Mouse (Mus musculus): ENCODE data around the gene Nfkbie. TPM values are rescaled to one million over a fixed set of nuclear protein-coding genes. Genes with fewer than 3 reads are reported as not detected.

Nfkbie gene
- polyA plus RNA-seq, 1 experiment from 2014 or later = 5.1 TPM

DNA sequence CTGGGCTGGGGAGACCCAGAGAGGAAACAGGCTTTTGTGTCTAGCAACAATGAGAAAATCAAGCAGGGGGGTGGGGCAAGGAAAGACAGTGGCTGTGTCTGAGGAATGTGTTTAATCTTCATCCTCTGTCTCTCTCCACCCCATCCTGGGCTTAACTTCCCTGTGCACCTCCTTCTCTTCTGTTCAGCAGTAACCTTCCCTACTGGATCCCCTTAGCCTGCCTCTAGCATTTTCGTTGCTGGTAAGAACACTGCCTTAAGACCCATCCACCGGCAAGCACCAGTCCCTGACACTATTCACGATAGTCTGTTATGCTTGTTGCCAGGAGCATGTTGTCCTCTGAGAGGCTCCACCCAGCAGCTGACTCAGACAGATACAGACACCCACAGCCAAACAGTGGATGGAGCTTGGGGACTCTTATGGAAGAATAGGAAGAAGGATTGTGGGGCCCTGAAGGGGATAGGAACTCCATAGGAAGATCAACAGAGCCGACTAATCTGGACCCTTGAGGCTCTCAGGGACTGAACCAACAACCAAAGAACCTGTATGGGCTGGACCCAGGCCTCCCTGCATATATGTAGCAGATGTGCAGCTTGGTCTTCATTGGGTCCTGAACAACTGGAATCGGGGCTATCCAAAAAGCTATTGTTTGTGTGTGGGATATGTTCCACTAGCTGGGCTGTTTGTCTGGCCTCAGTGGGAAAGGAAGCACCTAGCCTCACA, 54.8 kb downstream of the Nfkbie start:
- 45% methylated on average over 5 of the region's 5 CpGs for WGBS

DNA sequence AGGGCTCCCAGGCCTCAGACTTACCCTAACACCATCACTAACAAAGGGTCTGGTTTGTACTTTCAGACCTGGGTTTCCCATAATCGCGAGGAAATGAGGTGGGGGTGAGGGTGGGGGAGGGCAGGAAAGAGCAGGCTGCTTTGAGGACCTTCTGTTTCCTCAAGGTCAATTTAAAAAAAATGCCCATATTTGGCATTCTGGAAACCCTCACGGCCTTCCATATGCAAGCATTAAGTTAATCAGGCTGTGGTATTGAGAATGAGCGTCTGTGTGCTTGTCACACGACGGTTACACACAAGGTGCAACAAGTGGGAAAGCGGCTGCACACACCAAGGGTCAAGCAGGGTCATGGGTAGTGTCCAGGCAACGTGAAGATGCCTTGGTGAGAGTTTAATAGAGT, 56.5 kb downstream of the Nfkbie start:
- DNase-seq (ENCODE audit: low spot score) = no peak
- TF ChIP-seq CTCF (IDR thresholded peaks at IDR 0.05; ENCODE audit: low read depth) = no peak
- Histone ChIP-seq H3K9ac (ENCODE audit: low read depth, low read length) (no peak overlapping the region), H3K9me3 (replicated peaks; ENCODE audit: low read length) (no peaks in the 10 kb centered on the region), H3K27ac (no peak overlapping the region), H3K4me1 (replicated peaks; ENCODE audit: insufficient read depth, low read length) (no peaks in the 10 kb centered on the region; the same call in 1 of the 2 replicates), H3K36me3 (ENCODE audit: insufficient read depth, low read length) (no peaks in the 10 kb centered on the region), H3K4me2 (ENCODE audit: low read length) (no peak overlapping the region), H3K4me3 (replicated peaks; ENCODE audit: low read depth, low read length) (no peak overlapping the region), H3K27me3 (ENCODE audit: insufficient read depth, low read length) (no peaks in the 10 kb centered on the region)
- no peak for ATAC-seq (replicated peaks; ENCODE audit: low FRiP score, low read depth)
- 69% methylated on average over 8 of the region's 8 CpGs for WGBS

More for the DNA sequence above, 54.8 kb downstream of the Nfkbie start:
- Histone ChIP-seq H3K36me3 (ENCODE audit: insufficient read depth, low read length) (no peaks in the 10 kb centered on the region), H3K27ac (peak overlapping the region; percentile 39; the same call in 1 of the 2 replicates), H3K27me3 (ENCODE audit: insufficient read depth, low read length) (no peaks in the 10 kb centered on the region), H3K4me2 (ENCODE audit: low read length) (no peak overlapping the region), H3K4me1 (replicated peaks; ENCODE audit: insufficient read depth, low read length) (no peaks in the 10 kb centered on the region; the same call in 1 of the 2 replicates), H3K9ac (ENCODE audit: low read depth, low read length) (no peak overlapping the region), H3K9me3 (replicated peaks; ENCODE audit: low read length) (no peaks in the 10 kb centered on the region), H3K4me3 (replicated peaks; ENCODE audit: low read depth, low read length) (no peak overlapping the region)
- ATAC-seq (replicated peaks; ENCODE audit: low FRiP score, low read depth) = no peak
- no peak for TF ChIP-seq CTCF (IDR thresholded peaks at IDR 0.05; ENCODE audit: low read depth)
- DNase-seq (ENCODE audit: low spot score) = peak; percentile 44

Other genes starting within 250 kb of the Nfkbie start
- gene Cdc5l, start 122.0 kb upstream of the Nfkbie start, polyA plus RNA-seq (2015; fragmentation: Nextera tagmentation; extraction: Ambion mirVana) = 47.4 and 48.7 TPM in 2 replicates
- gene Spats1, start 80.3 kb upstream of the Nfkbie start, polyA plus RNA-seq (2015; fragmentation: Nextera tagmentation; extraction: Ambion mirVana) = 0.17 and 0.39 TPM in 2 replicates
- 11.5 and 13.8 TPM in 2 replicates for gene Aars2, start 48.9 kb upstream of the Nfkbie start, polyA plus RNA-seq (2015; fragmentation: Nextera tagmentation; extraction: Ambion mirVana)
- 0.07 and 0.15 TPM in 2 replicates for gene Tcte1, start 32.3 kb upstream of the Nfkbie start, polyA plus RNA-seq (2015; fragmentation: Nextera tagmentation; extraction: Ambion mirVana)
- gene Tmem151b, start 6.0 kb upstream of the Nfkbie start, polyA plus RNA-seq (2015; fragmentation: Nextera tagmentation; extraction: Ambion mirVana) = 1.5 and 1.8 TPM in 2 replicates
- gene Slc35b2, start 8.2 kb downstream of the Nfkbie start, polyA plus RNA-seq (2015; fragmentation: Nextera tagmentation; extraction: Ambion mirVana) = 131 and 138 TPM in 2 replicates
- 1,330 and 1,432 TPM in 2 replicates for gene Hsp90ab1, start 17.6 kb downstream of the Nfkbie start, polyA plus RNA-seq (2015; fragmentation: Nextera tagmentation; extraction: Ambion mirVana)
- gene Slc29a1, start 43.9 kb downstream of the Nfkbie start, polyA plus RNA-seq (2015; fragmentation: Nextera tagmentation; extraction: Ambion mirVana) = 93.6 and 101 TPM in 2 replicates
- gene Mymx, start 46.4 kb downstream of the Nfkbie start, polyA plus RNA-seq (2015; fragmentation: Nextera tagmentation; extraction: Ambion mirVana) = 16.7 and 18.4 TPM in 2 replicates
- 0.17 TPM in 1 of 2 replicates, not detected in the other for gene Capn11, start 103.6 kb downstream of the Nfkbie start, polyA plus RNA-seq (2015; fragmentation: Nextera tagmentation; extraction: Ambion mirVana)
- 148 and 160 TPM in 2 replicates for gene Mrpl14, start 130.6 kb downstream of the Nfkbie start, polyA plus RNA-seq (2015; fragmentation: Nextera tagmentation; extraction: Ambion mirVana)
- 29.6 and 32.7 TPM in 2 replicates for gene Tmem63b, start 131.2 kb downstream of the Nfkbie start, polyA plus RNA-seq (2015; fragmentation: Nextera tagmentation; extraction: Ambion mirVana)
- 0.66 TPM in 1 of 2 replicates, not detected in the other for gene 1600014C23Rik, start 178.1 kb downstream of the Nfkbie start, polyA plus RNA-seq (2015; fragmentation: Nextera tagmentation; extraction: Ambion mirVana)